Mouse (Mus musculus) left cerebral cortex, adult 6 months (tissue): ENCODE results near the gene Copz2. TPM values are rescaled to one million over a fixed set of nuclear protein-coding genes. Genes with fewer than 3 reads are reported as not detected.

Experiments used
- long read RNA-seq, 2 experiments: library from polyadenylated mRNA; unstranded; transcript quantifications; one replicate each; pipeline ENCODE4 v2.0.0; 2019 to 2020
- polyA plus RNA-seq: library from polyadenylated mRNA; unstranded; fragments of <200 nt; fragmentation: Nextera tagmentation; gene quantifications from 2 replicates; pipeline ENCODE4 v1.2.3, GENCODE M21; 2021

The Copz2 gene
- 8.5 and 22.0 TPM in 2 replicates for polyA plus RNA-seq
- long read RNA-seq, experiment 1, partial matches to known transcripts, result 0 of 6 reads
- long read RNA-seq, experiment 1, other reads (novel, unspliced or antisense), result 2 of 6 reads
- long read RNA-seq, experiment 2, transcript Copz2-201 (9 exons, 930 nt), result major isoform, 7 of 7 reads
- long read RNA-seq, experiment 2, partial matches to known transcripts, result 0 of 7 reads
- long read RNA-seq, experiment 2, other reads (novel, unspliced or antisense), result 0 of 7 reads

GRCm38 (mm10) chr11:96849681-96850467, at the start of gene Copz2:
TSS of gene Copz2 (plus strand) at chr11:96849870.

GRCm38 (mm10) chr11:96829813-96830538, 19.7 kb upstream of the Copz2 start, which contains the start of gene Nfe2l1:
TSS of gene Nfe2l1 (minus strand) at chr11:96829968.

Other genes with a start within 250 kb of the Copz2 start
- 14.9 and 16.7 TPM in 2 replicates for gene Snx11, start 72.3 kb upstream of the Copz2 start, polyA plus RNA-seq
- gene Cbx1, start 60.7 kb upstream of the Copz2 start, polyA plus RNA-seq, result 25.2 and 35.2 TPM in 2 replicates
- 49.3 and 58.5 TPM in 2 replicates for gene Nfe2l1, start 19.9 kb upstream of the Copz2 start, polyA plus RNA-seq
- gene Cdk5rap3, start 66.6 kb downstream of the Copz2 start, polyA plus RNA-seq, result 35.2 and 39.4 TPM in 2 replicates
- gene Prr15l, start 78.2 kb downstream of the Copz2 start, polyA plus RNA-seq, result 0.16 TPM in 1 of 2 replicates, not detected in the other
- gene Pnpo, start 94.1 kb downstream of the Copz2 start, polyA plus RNA-seq, result 31.9 and 40.4 TPM in 2 replicates
- 3.6 and 7.2 TPM in 2 replicates for gene Sp2, start 133.1 kb downstream of the Copz2 start, polyA plus RNA-seq
- gene Sp6, start 163.5 kb downstream of the Copz2 start, polyA plus RNA-seq, result 0.09 and 0.13 TPM in 2 replicates
- 6.3 and 7.4 TPM in 2 replicates for gene Scrn2, start 180.1 kb downstream of the Copz2 start, polyA plus RNA-seq
- gene Lrrc46, start 191.5 kb downstream of the Copz2 start, polyA plus RNA-seq, result 0.78 and 0.80 TPM in 2 replicates
- 63.3 and 69.1 TPM in 2 replicates for gene Mrpl10, start 191.7 kb downstream of the Copz2 start, polyA plus RNA-seq
- gene Osbpl7, start 200.8 kb downstream of the Copz2 start, polyA plus RNA-seq, result 4.2 and 4.7 TPM in 2 replicates